Mouse (Mus musculus): ENCODE results near the gene Vat1l. TPM values are rescaled to one million over a fixed set of nuclear protein-coding genes. Genes with fewer than 3 reads are reported as not detected.

The Vat1l gene
- total RNA-seq, 2 experiments from 2014 or later = 0.05 to 0.17 TPM

GRCm38 (mm10) chr8:114294889-114295748 lies 89.7 kb downstream of the Vat1l start:
- DNase-seq = no peak
- intact Hi-C loops (cut with DNase I) = no loop called here

- intact Hi-C loops (cut with DNase I) = no loop called here
- no peak for DNase-seq
Observed at GRCm38 (mm10) chr8:114295749-114296067, 90.3 kb downstream of the Vat1l start.

GRCm38 (mm10) chr8:114298253-114298652 lies 92.8 kb downstream of the Vat1l start:
- no peak for DNase-seq
- intact Hi-C loops (cut with DNase I) = no loop called here

- no peak for DNase-seq
- intact Hi-C loops (cut with DNase I) = no loop called here
Observed at GRCm38 (mm10) chr8:114300072-114300471, 94.7 kb downstream of the Vat1l start.

GRCm38 (mm10) chr8:114306296-114306695 lies 100.9 kb downstream of the Vat1l start:
- no peak for DNase-seq
- intact Hi-C loops (cut with DNase I) = no loop called here

GRCm38 (mm10) chr8:114314669-114315325 lies 109.4 kb downstream of the Vat1l start:
- intact Hi-C loops (cut with DNase I) = no loop called here
- no peak for DNase-seq

GRCm38 (mm10) chr8:114318161-114318560 lies 112.7 kb downstream of the Vat1l start:
- no peak for DNase-seq
- intact Hi-C loops (cut with DNase I) = no loop called here

GRCm38 (mm10) chr8:114322096-114322495 lies 116.7 kb downstream of the Vat1l start:
- DNase-seq = no peak
- intact Hi-C loops (cut with DNase I) = loop anchor here (1.0 kb wide), 1 partner anchor 16 kb away; no protein-coding TSS in a partner anchor

GRCm38 (mm10) chr8:114331928-114332327 lies 126.5 kb downstream of the Vat1l start:
- intact Hi-C loops (cut with DNase I) = no loop called here
- no peak for DNase-seq

- intact Hi-C loops (cut with DNase I) = no loop called here
Observed at GRCm38 (mm10) chr8:114332949-114333348, 127.5 kb downstream of the Vat1l start.

GRCm38 (mm10) chr8:114335721-114336120 lies 130.3 kb downstream of the Vat1l start:
- intact Hi-C loops (cut with DNase I) = no loop called here
- DNase-seq = no peak

More at GRCm38 (mm10) chr8:114332949-114333348, 127.5 kb downstream of the Vat1l start:
- no peak for DNase-seq

- intact Hi-C loops (cut with DNase I) = no loop called here
- DNase-seq = no peak
Observed at GRCm38 (mm10) chr8:114342276-114342675, 136.9 kb downstream of the Vat1l start.

GRCm38 (mm10) chr8:114344789-114345188 lies 139.4 kb downstream of the Vat1l start:
- DNase-seq = no peak
- intact Hi-C loops (cut with DNase I) = no loop called here

GRCm38 (mm10) chr8:114346045-114346444 lies 140.6 kb downstream of the Vat1l start:
- intact Hi-C loops (cut with DNase I) = no loop called here
- no peak for DNase-seq

- DNase-seq = no peak
- intact Hi-C loops (cut with DNase I) = no loop called here
Observed at GRCm38 (mm10) chr8:114351643-114352427, 146.4 kb downstream of the Vat1l start.

GRCm38 (mm10) chr8:114360506-114360905 lies 155.1 kb downstream of the Vat1l start:
- intact Hi-C loops (cut with DNase I) = no loop called here
- no peak for DNase-seq

GRCm38 (mm10) chr8:114363167-114363566 lies 157.8 kb downstream of the Vat1l start:
- no peak for DNase-seq
- intact Hi-C loops (cut with DNase I) = no loop called here

- intact Hi-C loops (cut with DNase I) = no loop called here
- DNase-seq = no peak
Observed at GRCm38 (mm10) chr8:114363656-114364055, 158.2 kb downstream of the Vat1l start.

GRCm38 (mm10) chr8:114369038-114369976 lies 163.9 kb downstream of the Vat1l start:
- DNase-seq = peak; percentile 54 to 78
- intact Hi-C loops (cut with DNase I) = loop anchor here (1.0 kb wide), 2 partner anchors 288 to 705 kb away; no protein-coding TSS in a partner anchor

- intact Hi-C loops (cut with DNase I) = no loop called here
- DNase-seq = no peak
Observed at GRCm38 (mm10) chr8:114374390-114374789, 169.0 kb downstream of the Vat1l start.
